Mouse (Mus musculus) kidney, embryonic 14.5 days (tissue): ENCODE measurements around the gene Hmx2. TPM values are rescaled to one million over a fixed set of nuclear protein-coding genes. Genes with fewer than 3 reads are reported as not detected.

Experiments used
- ATAC-seq: fragments of 200-750 bp; cut with Nextera tagmentation; 2 replicates; pipeline ENCODE4 v1.8.0; 2017; ENCODE audit warnings: moderate number of reproducible peaks, mild to moderate bottlenecking, moderate TSS enrichment, moderate library complexity; ENCODE audit not compliant: low FRiP score, low TSS enrichment
- H3K27ac ChIP-seq: fragments of 300-500 bp; sonication (generic); 2 replicates; pipeline ENCODE4 v1.5.1; 2014; ENCODE audit warnings: low read depth, mild to moderate bottlenecking, low read length, moderate library complexity, mixed read lengths
- H3K27me3 ChIP-seq: fragments of 300-500 bp; sonication (generic); 2 replicates; pipeline ENCODE4 v1.6.1; 2014; ENCODE audit warnings: mild to moderate bottlenecking, low read length; ENCODE audit not compliant: control insufficient read depth, insufficient read depth
- H3K36me3 ChIP-seq: fragments of 300-500 bp; sonication (generic); 2 replicates; pipeline ENCODE4 v1.6.1; 2014; ENCODE audit warnings: low read length, mixed read lengths; ENCODE audit not compliant: control insufficient read depth, insufficient read depth
- H3K4me1 ChIP-seq: fragments of 300-500 bp; sonication (generic); 2 replicates; pipeline ENCODE4 v1.6.1; 2014; ENCODE audit warnings: low read length, mixed read lengths; ENCODE audit not compliant: control insufficient read depth, insufficient read depth
- H3K4me2 ChIP-seq: fragments of 300-500 bp; sonication (generic); replicated peaks from 2 replicates; pipeline ENCODE4 v1.6.1; 2014; ENCODE audit warnings: low read depth, mild to moderate bottlenecking, low read length
- H3K4me3 ChIP-seq: fragments of 300-500 bp; sonication (generic); 2 replicates; pipeline ENCODE4 v1.5.1; 2014; ENCODE audit warnings: mild to moderate bottlenecking, low read length
- H3K9ac ChIP-seq: fragments of 300-500 bp; sonication (generic); 2 replicates; pipeline ENCODE4 v1.6.1; 2014; ENCODE audit warnings: low read depth, mild to moderate bottlenecking, low read length, moderate library complexity
- H3K9me3 ChIP-seq: fragments of 300-500 bp; sonication (generic); 2 replicates; pipeline ENCODE4 v1.6.1; 2016; ENCODE audit warnings: low read length; ENCODE audit not compliant: control insufficient read depth
- WGBS: fragments of 180-500 bp; shearing (Covaris S2); extraction: QIAGEN DNeasy Blood & Tissue Kit; methylation state at CpG from one replicate; pipeline ENCODE4 v1.1.7; 2014; 5-methylcytosine and 5-hydroxymethylcytosine counted together
- polyA plus RNA-seq: library from polyadenylated mRNA; unstranded; fragments of >200 nt; fragmentation: Nextera tagmentation; extraction: Ambion mirVana; gene quantifications from 2 replicates; pipeline ENCODE4 v1.2.1, GENCODE M21; 2014

Gene Hmx2
- polyA plus RNA-seq, 1 experiment from 2014 or later = not detected

DNA sequence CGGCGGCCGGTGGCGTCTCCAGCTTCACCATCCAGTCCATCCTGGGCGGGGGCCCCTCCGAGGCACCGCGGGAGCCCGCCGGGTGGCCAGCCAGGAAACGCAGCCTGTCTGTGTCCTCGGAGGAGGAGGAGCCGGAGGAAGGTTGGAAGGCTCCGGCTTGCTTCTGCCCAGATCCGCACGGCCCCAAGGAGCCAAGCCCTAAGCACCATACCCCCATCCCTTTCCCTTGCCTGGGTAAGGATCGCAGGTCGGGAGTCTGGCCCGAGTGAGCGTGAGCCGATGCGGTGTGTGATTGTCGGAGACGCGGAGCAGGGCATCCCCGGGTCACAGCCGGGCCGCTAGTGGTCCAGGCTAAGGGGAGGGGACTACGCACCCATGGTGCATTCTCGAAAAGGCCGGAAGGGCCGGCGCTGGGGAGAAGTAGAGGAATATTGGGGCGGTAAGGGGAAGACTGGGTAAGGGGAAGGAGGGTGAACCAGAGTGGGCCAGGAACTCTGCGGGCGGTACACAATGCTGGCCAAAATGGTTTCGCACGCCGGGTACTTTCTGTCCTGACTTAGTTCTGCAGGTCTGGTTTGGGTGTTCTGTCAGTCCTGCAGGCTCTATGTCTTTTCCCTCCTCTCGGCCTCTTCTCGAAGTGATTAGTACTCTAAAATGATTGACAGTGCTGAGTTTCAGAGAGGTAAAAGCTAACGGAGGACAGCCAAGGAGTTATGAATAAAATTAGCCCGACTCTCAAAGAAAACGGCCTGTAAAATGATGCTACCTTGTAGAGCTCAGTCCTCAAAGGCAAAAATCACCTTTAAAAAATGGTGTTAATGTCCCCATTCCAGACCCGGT lies 6.0 kb downstream of the Hmx2 start:
- Histone ChIP-seq H3K4me1 (peaks cover 14% of the 10 kb centered on the region; the same call in 1 of the 2 replicates), H3K27me3 (peaks cover 97% of the 10 kb centered on the region), H3K9me3 (no peaks in the 10 kb centered on the region), H3K9ac (no peak overlapping the region), H3K4me3 (peak overlapping the region; percentile 30), H3K27ac (no peak overlapping the region), H3K36me3 (no peaks in the 10 kb centered on the region), H3K4me2 (peak overlapping the region; percentile 41)
- under 1% methylated on average over 45 of the region's 45 CpGs for WGBS
- peak; percentile 42 for ATAC-seq

- Histone ChIP-seq H3K27ac (no peak overlapping the region), H3K4me2 (peak overlapping the region; percentile 19), H3K9ac (0 out of 2 replicates have a peak overlapping the region, but pooled peaks have one; percentile 7), H3K36me3 (no peaks in the 10 kb centered on the region), H3K27me3 (peaks cover 88% of the 10 kb centered on the region), H3K4me3 (peak overlapping the region; percentile 16; the same call in 1 of the 2 replicates), H3K4me1 (peaks cover 14% of the 10 kb centered on the region; the same call in 1 of the 2 replicates), H3K9me3 (no peaks in the 10 kb centered on the region)
- under 1% methylated on average over 68 of the region's 68 CpGs for WGBS
- no peak for ATAC-seq
These were observed 6.9 kb downstream of the Hmx2 start for GRCm38 (mm10) chr7:131555301-131556081.

DNA sequence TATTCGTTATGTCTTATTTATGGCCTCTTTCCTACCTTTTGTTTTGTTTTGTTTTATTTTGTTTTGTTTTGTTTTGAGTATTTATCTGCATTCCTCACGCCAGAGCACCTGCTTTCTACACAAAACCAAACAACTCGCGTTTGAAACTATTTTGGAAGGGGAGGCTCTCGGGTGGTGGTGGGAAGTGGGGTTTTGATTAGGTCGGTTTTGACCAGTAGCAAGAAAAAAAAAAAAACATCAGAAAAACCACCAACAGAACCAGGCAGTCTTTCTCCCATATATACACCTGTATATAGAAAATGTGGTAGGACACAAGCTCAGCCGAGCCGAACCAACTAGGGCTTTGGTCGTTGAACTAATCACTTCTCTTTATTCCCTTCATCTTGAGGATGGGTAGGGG lies 7.5 kb downstream of the Hmx2 start:
- Histone ChIP-seq H3K4me2 (no peak overlapping the region), H3K9ac (no peak overlapping the region), H3K36me3 (no peaks in the 10 kb centered on the region), H3K4me3 (no peak overlapping the region), H3K9me3 (no peaks in the 10 kb centered on the region), H3K27ac (no peak overlapping the region), H3K4me1 (peaks cover 15% of the 10 kb centered on the region; the same call in 1 of the 2 replicates), H3K27me3 (peaks cover 82% of the 10 kb centered on the region)
- no peak for ATAC-seq
- WGBS = 1% methylated on average over 9 of the region's 9 CpGs

DNA sequence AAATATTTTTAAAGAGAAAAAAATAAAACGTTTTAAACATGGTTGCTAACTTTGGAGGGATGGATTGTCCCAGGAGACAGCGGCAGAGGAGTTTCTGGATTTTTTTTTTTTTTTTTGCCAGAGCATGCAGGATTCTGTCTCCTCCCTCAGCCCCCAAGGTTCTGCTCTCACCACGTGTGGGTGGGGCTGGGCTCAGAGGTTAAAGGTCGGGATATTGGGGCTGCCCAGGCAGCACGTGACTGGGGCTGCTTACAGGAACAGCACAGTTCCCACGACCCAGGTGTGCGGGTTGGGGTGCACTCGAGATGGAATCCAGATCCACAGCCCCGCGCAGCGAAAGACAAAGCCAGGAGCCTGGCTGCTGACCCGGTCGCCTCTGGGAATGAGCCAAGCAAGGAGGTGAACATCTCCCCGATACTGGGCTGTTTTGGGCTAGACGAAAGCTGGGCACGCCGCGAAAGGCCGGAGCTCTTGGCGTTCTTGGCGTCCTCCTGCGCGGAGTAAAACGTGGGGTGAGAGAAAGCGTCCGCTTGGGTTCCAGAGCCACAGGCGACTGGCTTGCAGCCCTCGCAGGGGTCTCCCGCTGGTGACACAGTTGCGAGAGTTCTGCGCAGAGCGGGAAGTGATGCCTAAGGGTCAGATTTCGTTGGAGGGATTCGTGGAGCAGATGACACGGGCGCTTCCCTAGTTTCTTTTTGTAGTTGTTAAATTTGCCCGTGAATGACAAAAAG lies 8.1 kb downstream of the Hmx2 start:
- Histone ChIP-seq H3K4me1 (peaks cover 20% of the 10 kb centered on the region; the same call in 1 of the 2 replicates), H3K9me3 (no peaks in the 10 kb centered on the region), H3K4me3 (peak overlapping the region; percentile 9), H3K36me3 (peaks cover 4% of the 10 kb centered on the region; the same call in 1 of the 2 replicates), H3K9ac (no peak overlapping the region), H3K4me2 (no peak overlapping the region), H3K27ac (no peak overlapping the region), H3K27me3 (peaks cover 76% of the 10 kb centered on the region)
- no peak for ATAC-seq
- WGBS = under 1% methylated on average over 37 of the region's 37 CpGs

GRCm38 (mm10) chr7:131557751-131558150 lies 9.2 kb downstream of the Hmx2 start:
- H3K36me3 ChIP-seq = peaks cover 14% of the 10 kb centered on the region
- H3K9me3 ChIP-seq = no peaks in the 10 kb centered on the region
- H3K4me2 ChIP-seq = no peak overlapping the region
- ATAC-seq = no peak
- no peak overlapping the region for H3K27ac ChIP-seq
- WGBS = 34% methylated on average over 2 of the region's 2 CpGs
- no peak overlapping the region for H3K4me3 ChIP-seq
- no peak overlapping the region for H3K9ac ChIP-seq
- peaks cover 66% of the 10 kb centered on the region for H3K27me3 ChIP-seq
- H3K4me1 ChIP-seq = peaks cover 25% of the 10 kb centered on the region; the same call in 1 of the 2 replicates

DNA sequence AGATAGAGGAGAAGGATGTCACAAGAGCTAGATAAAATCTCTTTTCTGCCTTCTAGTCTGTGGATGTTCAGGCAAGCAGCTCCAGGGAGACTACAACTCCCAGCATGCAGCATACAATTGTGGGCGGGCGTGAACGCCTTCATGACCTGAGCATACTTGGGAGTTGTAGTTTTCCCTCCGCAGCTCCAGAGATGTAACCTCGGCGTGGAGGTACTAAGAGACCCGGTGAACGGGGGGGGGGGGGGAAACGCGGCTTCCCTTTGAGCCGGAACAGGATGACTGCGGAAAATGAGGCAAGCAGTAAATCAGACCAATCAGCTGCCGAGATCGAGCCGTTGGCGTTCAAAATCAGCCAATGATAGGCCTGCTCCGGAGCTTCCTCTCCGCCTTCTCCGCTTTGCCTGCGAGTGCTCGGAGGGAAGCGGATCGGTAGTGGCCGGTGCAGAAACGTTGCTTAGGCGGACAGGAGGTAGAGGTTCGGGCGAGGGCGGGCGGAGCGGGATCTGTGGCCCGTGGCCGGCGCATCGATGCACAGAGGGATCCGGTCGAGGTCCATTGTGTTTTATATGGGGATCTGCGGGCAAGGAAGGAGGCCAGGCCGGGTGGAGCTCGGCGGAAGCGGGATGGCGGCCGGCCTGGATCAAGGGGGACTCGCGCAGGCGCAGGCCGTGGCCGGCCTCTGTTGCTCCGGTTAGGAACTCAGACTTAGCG lies 11.6 kb downstream of the Hmx2 start, which contains the start of gene Bub3:
TSS of gene Bub3 (plus strand) at position 237 of the 711 bp plus-strand sequence.
- 0% methylated on average over 46 of the region's 51 CpGs for WGBS
- H3K27me3 ChIP-seq = peaks cover 42% of the 10 kb centered on the region
- H3K9ac ChIP-seq = peak within 1 kb of the TSS; percentile 91

DNA sequence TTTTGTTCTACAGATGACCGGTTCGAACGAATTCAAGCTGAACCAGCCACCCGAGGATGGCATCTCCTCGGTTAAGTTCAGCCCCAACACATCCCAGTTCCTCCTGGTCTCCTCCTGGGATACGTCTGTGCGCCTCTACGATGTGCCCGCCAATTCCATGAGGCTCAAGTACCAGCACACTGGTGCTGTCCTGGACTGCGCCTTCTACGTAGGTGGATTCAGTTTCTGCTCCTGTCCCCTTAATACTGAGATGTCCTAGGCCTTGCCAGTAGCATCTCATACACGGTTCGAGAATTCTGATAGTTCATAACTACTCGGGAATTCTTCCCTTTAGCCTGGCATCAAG lies 12.1 kb downstream of the Hmx2 start:
- WGBS = under 1% methylated on average over 14 of the region's 14 CpGs
- Histone ChIP-seq H3K27me3 (peaks cover 36% of the 10 kb centered on the region), H3K9ac (peak overlapping the region; percentile 91), H3K4me2 (peak overlapping the region; percentile 70), H3K4me1 (peaks cover 11% of the 10 kb centered on the region; the same call in 1 of the 2 replicates), H3K27ac (peak overlapping the region; percentile 77), H3K9me3 (no peaks in the 10 kb centered on the region), H3K36me3 (peaks cover 43% of the 10 kb centered on the region), H3K4me3 (peak overlapping the region; percentile 88)
- peak; percentile 55; the same call in 1 of the 2 replicates for ATAC-seq

More for the DNA sequence above, 11.6 kb downstream of the Hmx2 start, which contains the start of gene Bub3:
- Histone ChIP-seq H3K36me3 (peaks cover 37% of the 10 kb centered on the region), H3K4me2 (peak within 1 kb of the TSS; percentile 70), H3K9me3 (no peaks in the 10 kb centered on the region), H3K4me1 (peaks cover 11% of the 10 kb centered on the region; the same call in 1 of the 2 replicates), H3K4me3 (peak within 1 kb of the TSS; percentile 88), H3K27ac (peak within 1 kb of the TSS; percentile 77)
- peak; percentile 93 for ATAC-seq

DNA sequence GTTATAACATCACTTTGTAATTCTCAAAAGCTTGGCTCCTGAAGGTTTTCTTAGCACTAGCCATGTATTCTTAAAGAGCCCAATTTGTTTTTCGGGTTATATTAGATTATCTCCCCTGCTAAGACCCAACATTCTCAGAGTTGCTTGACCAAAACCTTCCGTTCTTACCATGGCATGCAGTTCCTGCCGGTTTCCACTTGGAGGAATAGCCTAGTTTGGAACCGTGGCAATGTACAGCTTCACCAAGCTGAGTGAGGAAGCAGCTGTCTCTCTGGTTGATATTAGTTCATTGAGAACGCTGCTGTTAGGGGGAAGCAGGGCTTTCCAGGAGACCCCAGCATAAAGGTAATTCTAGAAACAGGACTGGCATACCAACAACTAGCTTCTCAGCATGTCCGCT lies 26.7 kb downstream of the Hmx2 start:
- 82% methylated on average over 6 of the region's 6 CpGs for WGBS
- no peak for ATAC-seq

More for the DNA sequence above, 26.7 kb downstream of the Hmx2 start:
- H3K27ac ChIP-seq = no peak overlapping the region
- H3K9ac ChIP-seq = no peak overlapping the region
- H3K36me3 ChIP-seq = peaks cover 39% of the 10 kb centered on the region
- H3K9me3 ChIP-seq = no peaks in the 10 kb centered on the region
- no peaks in the 10 kb centered on the region for H3K27me3 ChIP-seq
- no peak overlapping the region for H3K4me2 ChIP-seq
- no peaks in the 10 kb centered on the region for H3K4me1 ChIP-seq
- no peak overlapping the region for H3K4me3 ChIP-seq
